Mouse (Mus musculus) retina, adult 2 months (tissue): Measurements from ENCODE around the gene Klf2.

ENCODE experiments used
- DNase-seq: peaks from one replicate; pipeline ENCODE4 v3.0.0-alpha.2; 2012; ENCODE audit warnings: low read depth, low spot score

Gene Klf2

GRCm38 (mm10) chr8:72305210-72305905 lies 13.5 kb upstream of the Klf2 start, which contains the start of gene Gm10282:
Gm10282 (minus strand) TSS chr8:72305260.
- DNase-seq, result no peak

- DNase-seq, result no peak
Observed at GRCm38 (mm10) chr8:72306913-72307312, 11.9 kb upstream of the Klf2 start.

GRCm38 (mm10) chr8:72308276-72308675 lies 10.6 kb upstream of the Klf2 start:
- DNase-seq, result no peak

- DNase-seq, result no peak
Observed at GRCm38 (mm10) chr8:72310849-72311506, 7.9 kb upstream of the Klf2 start.

DNA sequence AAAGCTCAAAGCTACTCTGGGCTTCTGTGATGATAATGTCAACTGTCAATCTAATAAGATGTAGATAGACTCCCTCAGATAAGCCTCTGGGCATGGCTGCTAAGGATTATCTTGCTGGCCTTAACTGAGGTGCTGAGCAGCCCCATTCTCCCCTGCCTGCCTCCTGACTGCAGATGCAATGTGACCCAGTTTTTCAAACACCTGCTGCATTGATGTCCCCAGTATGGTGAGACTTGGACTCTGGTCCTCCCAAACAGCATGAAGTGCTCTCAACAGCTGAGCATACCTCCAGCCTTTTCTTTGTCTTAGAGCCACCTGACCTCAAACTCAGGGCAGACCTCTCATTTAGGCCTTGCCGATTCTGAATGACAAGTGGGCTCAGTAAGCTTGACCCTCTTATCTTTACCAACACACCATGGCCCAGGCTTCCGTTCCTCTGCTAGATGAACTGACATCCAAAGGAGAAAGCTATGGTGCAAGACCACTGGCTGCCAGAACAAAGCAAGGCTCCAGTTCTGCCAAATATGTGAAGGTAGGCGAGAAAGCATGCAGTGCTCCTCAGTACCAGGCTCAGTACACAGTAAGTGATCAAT lies 5.8 kb upstream of the Klf2 start:
- no peak for DNase-seq

- DNase-seq, result no peak
Observed at GRCm38 (mm10) chr8:72316053-72316695, 2.7 kb upstream of the Klf2 start.

DNA sequence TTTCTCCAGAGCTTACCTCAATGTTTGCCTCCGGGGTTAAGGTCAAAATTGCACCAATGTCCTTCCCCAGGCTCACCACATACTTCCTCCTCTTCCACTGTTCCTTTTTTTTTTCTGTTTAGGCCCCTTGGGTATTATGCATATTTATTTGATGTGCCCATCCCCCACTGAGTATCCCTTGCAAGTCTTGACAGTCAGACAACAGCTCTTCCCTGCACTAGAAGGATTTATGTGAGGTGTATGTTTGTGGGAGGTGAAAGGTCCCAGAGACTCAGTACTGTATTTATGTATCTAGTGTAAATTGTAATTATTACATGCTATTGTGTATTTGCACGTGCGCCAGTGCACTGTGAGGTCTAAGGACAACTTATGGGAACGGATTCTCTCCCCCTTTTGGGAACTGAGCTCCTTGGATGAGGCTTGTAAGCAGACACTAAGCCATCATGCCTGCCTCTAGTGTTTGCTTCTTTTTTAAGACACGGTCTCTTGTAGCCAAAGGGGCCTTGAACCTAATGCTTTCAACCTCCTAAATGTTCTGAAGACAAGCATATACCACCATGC lies 1.0 kb upstream of the Klf2 start:
- no peak for DNase-seq

GRCm38 (mm10) chr8:72319397-72319796 lies 564 bp downstream of the Klf2 start:
- no peak for DNase-seq

- DNase-seq, result no peak
Observed at GRCm38 (mm10) chr8:72319921-72320802, 1.3 kb downstream of the Klf2 start.

- no peak for DNase-seq
Observed at GRCm38 (mm10) chr8:72320803-72321583, 2.2 kb downstream of the Klf2 start.

- no peak for DNase-seq
Observed at GRCm38 (mm10) chr8:72321635-72322441, 3.0 kb downstream of the Klf2 start.

- no peak for DNase-seq
Observed at GRCm38 (mm10) chr8:72322471-72322889, 3.6 kb downstream of the Klf2 start.

DNA sequence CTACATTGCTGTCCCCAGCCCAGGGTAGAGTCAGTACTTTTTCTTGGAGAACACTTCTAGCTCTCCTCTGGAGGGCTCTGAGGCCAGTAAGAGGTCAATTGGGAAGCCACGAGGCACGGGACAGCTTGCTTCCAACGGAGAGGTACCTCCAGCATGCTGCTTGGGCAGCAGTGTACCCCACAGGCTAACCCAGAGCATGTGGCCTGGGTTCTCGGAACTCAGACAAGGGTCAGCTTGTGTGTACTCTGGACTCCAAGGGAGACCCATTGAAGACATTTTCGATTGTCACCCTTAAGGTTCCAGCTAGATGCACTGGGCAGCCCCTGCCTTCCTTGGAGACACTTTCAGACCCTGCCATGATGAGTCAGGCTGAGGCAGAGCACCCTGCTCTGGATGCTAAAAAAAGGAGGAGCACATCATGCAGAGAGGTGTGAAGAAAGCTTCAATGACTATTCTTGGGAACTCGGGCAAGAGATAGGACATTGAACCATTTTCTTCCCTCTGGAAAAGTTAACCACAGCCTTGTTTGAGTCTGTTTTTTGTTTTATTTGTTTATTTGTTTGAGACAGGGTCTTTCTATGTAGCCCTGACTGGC lies 4.4 kb downstream of the Klf2 start:
- DNase-seq, result no peak

DNA sequence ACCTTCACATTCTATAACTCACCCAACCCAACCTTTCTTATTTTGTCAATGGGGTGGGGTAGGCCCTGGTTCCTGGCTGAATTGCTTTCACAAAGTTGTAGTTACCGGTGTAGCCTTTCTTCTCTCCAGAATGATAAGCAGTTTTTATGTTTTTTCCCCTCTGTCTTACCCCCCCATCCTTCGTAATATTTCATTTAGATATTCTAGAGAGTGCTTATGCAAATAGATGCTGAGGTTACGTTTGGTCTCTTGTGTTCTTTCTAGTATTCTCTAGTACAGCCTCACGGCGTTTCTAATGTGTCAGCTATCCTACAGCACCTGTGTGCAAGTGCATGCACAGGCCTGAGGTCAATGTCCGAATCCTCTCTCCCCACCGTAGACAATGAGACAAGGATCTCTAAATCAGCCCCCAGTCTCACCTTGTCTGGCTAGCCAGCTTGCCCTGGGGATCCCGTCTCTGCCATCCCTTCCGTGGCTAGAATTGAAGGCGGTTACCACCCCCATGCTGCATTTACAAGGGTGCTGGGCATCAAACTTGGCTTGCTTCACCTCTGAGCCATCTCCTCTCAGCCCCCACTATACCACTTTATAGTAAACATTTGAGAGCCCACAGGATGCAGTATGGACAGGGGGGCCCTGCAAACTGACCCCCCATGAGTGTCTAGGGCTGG lies 5.3 kb downstream of the Klf2 start:
- DNase-seq, result no peak

- DNase-seq, result no peak
Observed at GRCm38 (mm10) chr8:72324708-72325107, 5.9 kb downstream of the Klf2 start.

DNA sequence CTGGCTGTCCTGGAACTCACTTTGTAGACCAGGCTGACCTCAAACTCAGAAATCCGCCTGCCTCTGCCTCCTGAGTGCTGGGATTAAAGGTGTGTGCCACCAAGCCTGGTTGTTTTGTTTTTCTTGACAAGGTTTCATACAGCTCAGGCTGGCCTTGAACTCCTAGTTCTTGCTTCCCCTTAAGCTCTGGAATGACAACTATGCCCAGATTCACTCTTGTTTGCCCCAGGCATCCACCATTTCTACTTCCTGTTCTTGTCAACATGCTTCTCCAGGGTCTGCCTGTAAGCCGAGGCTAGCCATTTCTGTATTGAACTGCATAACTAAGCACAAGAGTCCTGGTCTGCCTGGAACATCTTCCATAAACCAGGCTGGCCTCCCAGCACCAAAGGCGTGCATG lies 10.3 kb downstream of the Klf2 start:
- no peak for DNase-seq

DNA sequence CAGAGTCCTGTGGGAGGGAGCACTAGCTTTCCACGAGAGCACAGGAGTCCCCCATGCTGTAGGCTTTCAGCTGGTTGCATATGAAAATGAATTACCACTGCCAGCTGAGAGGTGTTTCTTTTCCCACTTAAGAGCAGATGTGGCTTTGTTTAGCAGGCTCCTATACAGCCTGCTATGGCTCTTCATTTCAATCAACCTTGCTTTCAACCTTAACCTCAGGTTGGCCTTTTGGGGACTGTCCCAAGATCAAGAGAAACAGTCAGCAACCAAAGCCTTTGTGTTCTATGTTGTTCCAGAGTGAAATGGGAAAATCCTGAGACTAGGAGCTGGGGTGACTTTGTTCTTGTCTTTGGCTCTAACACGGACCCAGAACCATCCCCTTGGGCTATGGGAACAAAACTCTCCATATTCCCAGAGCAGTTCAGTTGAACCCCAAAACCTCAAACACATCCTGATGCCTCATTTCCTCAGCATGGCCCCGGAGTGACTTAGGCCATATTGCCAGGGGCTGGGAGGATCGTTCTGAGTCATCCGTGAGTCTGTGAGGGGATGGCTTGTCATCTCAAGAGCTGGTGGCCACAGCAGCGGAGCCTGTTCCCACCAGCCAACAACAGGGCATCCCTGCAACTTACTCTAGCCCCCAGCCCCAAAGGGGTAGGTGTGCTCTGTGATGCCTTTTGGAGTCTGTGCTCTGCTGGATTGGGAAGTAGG lies 12.1 kb downstream of the Klf2 start:
- DNase-seq, result no peak

- DNase-seq, result no peak
Observed at GRCm38 (mm10) chr8:72331631-72332030, 12.8 kb downstream of the Klf2 start.
